Mouse (Mus musculus) brain, embryonic 14.5 days (tissue): ENCODE measurements around the gene Tchp. TPM values are rescaled to one million over a fixed set of nuclear protein-coding genes. Genes with fewer than 3 reads are reported as not detected.

Source experiments
- DNase-seq: peaks from one replicate; pipeline ENCODE4 v3.0.0-alpha.2; 2011; ENCODE audit warnings: low read depth
- CTCF ChIP-seq: fragments of 200-500 bp; IDR thresholded peaks from 2 replicates; pipeline ENCODE4 v1.5.1; 2012; ENCODE audit warnings: inconsistent platforms, mild to moderate bottlenecking, moderate library complexity, borderline replicate concordance; ENCODE audit not compliant: insufficient read depth, insufficient read length; ENCODE audit errors: extremely low read depth
- POLR2A ChIP-seq: fragments of 200-500 bp; IDR thresholded peaks from 2 replicates; pipeline ENCODE4 v1.6.1; 2012; ENCODE audit warnings: mild to moderate bottlenecking, inconsistent platforms, borderline replicate concordance; ENCODE audit not compliant: poor library complexity, insufficient read depth, insufficient read length, severe bottlenecking; ENCODE audit errors: extremely low read depth
- polyA plus RNA-seq: library from polyadenylated mRNA; depleted of rRNA; stranded (reverse); fragments of >200 nt; gene quantifications from 2 replicates; pipeline ENCODE4 v1.2.3, GENCODE M21; 2012; rRNA removed

Gene Tchp
- polyA plus RNA-seq, 1 experiment = 31.1 TPM

GRCm38 (mm10) chr5:114767185-114767584 lies 59.6 kb downstream of the Tchp start:
- no peak for TF ChIP-seq CTCF
- TF ChIP-seq POLR2A = no peak
- no peak for DNase-seq

GRCm38 (mm10) chr5:114769786-114770185 lies 62.2 kb downstream of the Tchp start:
- no peak for TF ChIP-seq POLR2A
- TF ChIP-seq CTCF = no peak
- DNase-seq = no peak

DNA sequence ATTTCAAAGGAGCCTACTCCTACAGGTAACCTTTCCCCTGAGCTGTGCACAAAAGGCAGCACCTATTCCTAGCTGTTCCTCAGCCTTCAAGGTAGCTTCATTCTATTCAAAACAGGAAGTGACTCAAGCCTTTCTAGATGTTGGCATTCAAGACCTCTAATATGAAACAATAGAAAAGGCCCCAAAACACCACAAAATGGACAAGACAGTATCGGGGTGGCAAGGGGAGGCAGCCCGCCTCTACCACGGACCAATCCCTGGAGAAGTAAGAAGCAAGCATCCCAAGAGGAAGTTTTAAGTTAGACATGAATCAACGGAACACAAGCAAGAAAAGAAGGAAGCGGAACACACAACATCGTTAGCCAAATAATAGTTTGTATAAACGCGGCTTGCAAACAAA lies 64.2 kb downstream of the Tchp start:
- TF ChIP-seq CTCF = no peak
- TF ChIP-seq POLR2A = no peak
- DNase-seq = no peak

Other genes starting within 250 kb of the Tchp start
- 13.6 and 16.6 TPM in 2 replicates for gene Fam222a, start 139.7 kb upstream of the Tchp start, polyA plus RNA-seq
- gene Trpv4, start 49.3 kb upstream of the Tchp start, polyA plus RNA-seq = 1.5 and 1.7 TPM in 2 replicates
- 29.3 and 33.1 TPM in 2 replicates for gene Gltp, start 16.8 kb upstream of the Tchp start, polyA plus RNA-seq
- 51.3 and 58.6 TPM in 2 replicates for gene Ankrd13a, start 66.9 kb downstream of the Tchp start, polyA plus RNA-seq
- 48.6 and 57.5 TPM in 2 replicates for gene Git2, start 67.8 kb downstream of the Tchp start, polyA plus RNA-seq
- 204 and 243 TPM in 2 replicates for gene 1500011B03Rik, start 115.7 kb downstream of the Tchp start, polyA plus RNA-seq
- not detected in 2 replicates for gene 4930519G04Rik, start 145.9 kb downstream of the Tchp start, polyA plus RNA-seq
- 1.9 and 2.6 TPM in 2 replicates for gene Gm9936, start 150.9 kb downstream of the Tchp start, polyA plus RNA-seq
- gene Oasl2, start 189.2 kb downstream of the Tchp start, polyA plus RNA-seq = 1.5 and 3.3 TPM in 2 replicates
- gene Oasl1, start 215.5 kb downstream of the Tchp start, polyA plus RNA-seq = 0.21 and 0.42 TPM in 2 replicates
- 69.2 and 72.7 TPM in 2 replicates for gene 2210016L21Rik, start 234.4 kb downstream of the Tchp start, polyA plus RNA-seq